Mouse (Mus musculus) hindbrain, postnatal 0 days (tissue): ENCODE results near the gene Mocs2. TPM values are rescaled to one million over a fixed set of nuclear protein-coding genes. Genes with fewer than 3 reads are reported as not detected.

ENCODE experiments used
- ATAC-seq: fragments of 200-750 bp; cut with Nextera tagmentation; 2 replicates; pipeline ENCODE4 v1.8.0; 2017; ENCODE audit warnings: mild to moderate bottlenecking, moderate TSS enrichment, moderate library complexity
- DNase-seq: peaks from one replicate; pipeline ENCODE4 v3.0.0-alpha.2; 2015; ENCODE audit warnings: low spot score
- H3K27ac ChIP-seq: fragments of 300-500 bp; sonication (generic); 2 replicates; pipeline ENCODE4 v1.5.1; 2014; ENCODE audit warnings: mild to moderate bottlenecking
- H3K27me3 ChIP-seq: fragments of 300-500 bp; sonication (generic); 2 replicates; pipeline ENCODE4 v1.6.1; 2014; ENCODE audit warnings: low read length, mixed read lengths; ENCODE audit not compliant: insufficient read depth
- H3K36me3 ChIP-seq: fragments of 300-500 bp; sonication (generic); 2 replicates; pipeline ENCODE4 v1.6.1; 2014; ENCODE audit warnings: low read length, mixed read lengths; ENCODE audit not compliant: insufficient read depth
- H3K4me1 ChIP-seq: fragments of 300-500 bp; sonication (generic); 2 replicates; pipeline ENCODE4 v1.6.1; 2014; ENCODE audit warnings: antibody characterized with exemption, low read length, mixed read lengths; ENCODE audit not compliant: insufficient read depth
- H3K4me2 ChIP-seq: fragments of 300-500 bp; sonication (generic); 2 replicates; pipeline ENCODE4 v1.6.1; 2014; ENCODE audit warnings: low read depth, mild to moderate bottlenecking, low read length, moderate library complexity, mixed read lengths
- H3K4me3 ChIP-seq: fragments of 300-500 bp; sonication (generic); 2 replicates; pipeline ENCODE4 v1.5.1; 2014; ENCODE audit warnings: low read length
- H3K9ac ChIP-seq: fragments of 300-500 bp; sonication (generic); replicated peaks from 2 replicates; pipeline ENCODE4 v1.6.1; 2014; ENCODE audit warnings: mild to moderate bottlenecking, low read length, moderate library complexity, mixed read lengths
- H3K9me3 ChIP-seq: fragments of 300-500 bp; sonication (generic); 2 replicates; pipeline ENCODE4 v1.6.1; 2016; ENCODE audit warnings: low read length, mixed read lengths
- CTCF ChIP-seq: IDR thresholded peaks from 2 replicates; pipeline ENCODE4 v1.5.1; 2016; ENCODE audit warnings: antibody characterized with exemption, control low read depth, low read depth
- WGBS: fragments of 180-500 bp; shearing (Covaris S2); extraction: QIAGEN DNeasy Blood & Tissue Kit; methylation state at CpG from one replicate; pipeline ENCODE4 v1.1.7; 2014; 5-methylcytosine and 5-hydroxymethylcytosine counted together
- polyA plus RNA-seq: library from polyadenylated mRNA; unstranded; fragments of >200 nt; fragmentation: Nextera tagmentation; extraction: Ambion mirVana; gene quantifications from 2 replicates; pipeline ENCODE4 v1.2.1, GENCODE M21; 2015
- total RNA-seq: library from RNA; depleted of rRNA; stranded (reverse); fragments of >200 nt; gene quantifications from 2 replicates; pipeline ENCODE4 v1.2.3, GENCODE M21; 2014

The Mocs2 gene
- total and polyA plus RNA-seq, 2 experiments from 2014 or later, result 47.2 to 142 TPM

GRCm38 (mm10) chr13:114852264-114853111 is 34.5 kb downstream of the Mocs2 start:
- no peak overlapping the region for H3K4me2 ChIP-seq
- H3K27me3 ChIP-seq, result no peaks in the 10 kb centered on the region
- no peak for DNase-seq
- no peak overlapping the region for H3K4me3 ChIP-seq
- 71% methylated on average over 6 of the region's 6 CpGs for WGBS
- H3K9me3 ChIP-seq, result no peaks in the 10 kb centered on the region
- TF ChIP-seq CTCF, result no peak
- no peak overlapping the region for H3K27ac ChIP-seq
- H3K9ac ChIP-seq, result no peak overlapping the region
- ATAC-seq, result no peak
- H3K36me3 ChIP-seq, result no peaks in the 10 kb centered on the region
- no peaks in the 10 kb centered on the region for H3K4me1 ChIP-seq

DNA sequence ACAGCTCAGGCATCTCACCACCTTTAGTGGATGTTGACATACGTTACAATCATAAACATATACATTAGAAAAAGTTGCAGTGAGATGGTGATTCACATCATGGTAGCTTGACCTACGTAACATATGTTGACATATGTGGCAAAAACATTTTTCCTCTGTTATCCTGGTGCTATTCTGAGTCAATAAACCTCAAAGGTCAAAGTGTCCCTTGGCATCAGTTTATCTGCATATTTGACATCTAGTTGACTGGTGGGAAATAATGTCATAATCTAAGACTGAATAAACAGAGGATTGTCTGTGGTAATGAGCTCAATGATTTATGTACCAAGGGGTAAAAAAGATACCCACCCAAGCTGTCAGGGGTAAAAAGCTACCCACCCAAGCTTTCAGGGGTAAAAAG is 35.1 kb downstream of the Mocs2 start:
- no peak overlapping the region for H3K9ac ChIP-seq
- 93% methylated on average over 2 of the region's 2 CpGs for WGBS
- H3K36me3 ChIP-seq, result no peaks in the 10 kb centered on the region
- DNase-seq (no peak), ATAC-seq (no peak)
- H3K27ac ChIP-seq, result no peak overlapping the region
- H3K27me3 ChIP-seq, result no peaks in the 10 kb centered on the region
- no peak overlapping the region for H3K4me2 ChIP-seq
- no peak for TF ChIP-seq CTCF
- no peaks in the 10 kb centered on the region for H3K9me3 ChIP-seq
- no peak overlapping the region for H3K4me3 ChIP-seq
- no peaks in the 10 kb centered on the region for H3K4me1 ChIP-seq

DNA sequence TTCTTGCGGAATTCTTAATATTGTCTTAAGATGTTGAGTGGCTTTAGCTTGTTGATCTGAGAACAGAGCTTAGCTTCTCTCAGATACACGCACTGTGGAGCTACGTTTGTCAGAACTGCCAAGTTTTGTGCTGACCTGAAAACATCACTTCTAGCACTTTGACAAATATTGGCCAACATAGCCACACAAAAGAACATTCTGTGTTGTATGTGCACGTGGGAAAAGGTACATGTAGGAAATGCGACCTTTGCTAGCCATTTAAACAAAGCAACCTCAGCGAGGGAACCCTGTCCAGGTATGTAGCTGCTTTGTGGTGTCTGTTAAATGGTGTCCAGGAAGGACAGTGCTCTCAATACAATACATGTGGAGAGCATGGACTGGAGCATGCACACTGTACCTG is 36.0 kb downstream of the Mocs2 start:
- no peak for ATAC-seq

GRCm38 (mm10) chr13:114854428-114854827 is 36.4 kb downstream of the Mocs2 start:
- H3K9ac ChIP-seq, result no peak overlapping the region
- DNase-seq (no peak), ATAC-seq (no peak)
- 92% methylated on average over 3 of the region's 3 CpGs for WGBS
- H3K4me3 ChIP-seq, result no peak overlapping the region
- no peak overlapping the region for H3K4me2 ChIP-seq
- no peak overlapping the region for H3K27ac ChIP-seq
- no peaks in the 10 kb centered on the region for H3K27me3 ChIP-seq
- H3K36me3 ChIP-seq, result no peaks in the 10 kb centered on the region
- H3K4me1 ChIP-seq, result no peaks in the 10 kb centered on the region
- no peaks in the 10 kb centered on the region for H3K9me3 ChIP-seq
- no peak for TF ChIP-seq CTCF

More for the DNA sequence above, 36.0 kb downstream of the Mocs2 start:
- TF ChIP-seq CTCF, result no peak
- H3K36me3 ChIP-seq, result no peaks in the 10 kb centered on the region
- H3K9me3 ChIP-seq, result no peaks in the 10 kb centered on the region
- WGBS, result 87% methylated on average over 6 of the region's 6 CpGs
- H3K27me3 ChIP-seq, result no peaks in the 10 kb centered on the region
- no peak overlapping the region for H3K4me3 ChIP-seq
- H3K27ac ChIP-seq, result no peak overlapping the region
- no peaks in the 10 kb centered on the region for H3K4me1 ChIP-seq
- H3K4me2 ChIP-seq, result no peak overlapping the region
- DNase-seq, result no peak
- H3K9ac ChIP-seq, result no peak overlapping the region

- WGBS, result 13% methylated on average over 15 of the region's 15 CpGs
- Histone ChIP-seq H3K4me2 (peak overlapping the region; percentile 45), H3K27me3 (no peaks in the 10 kb centered on the region), H3K36me3 (no peaks in the 10 kb centered on the region), H3K9ac (no peak overlapping the region), H3K9me3 (no peaks in the 10 kb centered on the region), H3K27ac (no peak overlapping the region), H3K4me1 (no peaks in the 10 kb centered on the region), H3K4me3 (no peak overlapping the region)
- DNase-seq (peak; percentile 25), ATAC-seq (peak; percentile 58)
- TF ChIP-seq CTCF, result no peak
Measured at GRCm38 (mm10) chr13:114855573-114856268, 37.7 kb downstream of the Mocs2 start.

- H3K4me3 ChIP-seq, result no peak overlapping the region
Measured at GRCm38 (mm10) chr13:114856269-114856627, 38.2 kb downstream of the Mocs2 start.

More at GRCm38 (mm10) chr13:114856269-114856627, 38.2 kb downstream of the Mocs2 start:
- 34% methylated on average over 7 of the region's 7 CpGs for WGBS
- Histone ChIP-seq H3K36me3 (no peaks in the 10 kb centered on the region), H3K4me1 (no peaks in the 10 kb centered on the region), H3K9ac (no peak overlapping the region), H3K4me2 (peak overlapping the region; percentile 45; the same call in 1 of the 2 replicates), H3K9me3 (no peaks in the 10 kb centered on the region), H3K27ac (no peak overlapping the region), H3K27me3 (no peaks in the 10 kb centered on the region)
- no peak for DNase-seq
- TF ChIP-seq CTCF, result no peak
- no peak for ATAC-seq
